Mouse (Mus musculus) gastrocnemius, postnatal 36 days (tissue): ENCODE results near the gene Lrrc8b. TPM values are rescaled to one million over a fixed set of nuclear protein-coding genes. Genes with fewer than 3 reads are reported as not detected.

Experiments
- DNase-seq, 2 experiments: peaks; one replicate each; pipeline ENCODE4 v3.0.0; 2022
- intact Hi-C: fragments of 180-260 bp; cut with DNase I; formaldehyde crosslinking; loops from one replicate; pipeline ENCODE4 v1.15.1; 2025
- total RNA-seq, 2 experiments: library from RNA; stranded (reverse); gene quantifications; 2 replicates each; pipeline ENCODE4 v1.2.3; 2021

Gene Lrrc8b
- total RNA-seq, 2 experiments from 2014 or later, result 1.6 TPM

GRCm38 (mm10) chr5:105472983-105473705 is 57.6 kb downstream of the Lrrc8b start:
- no peak for DNase-seq
- intact Hi-C loops, result no loop called here

GRCm38 (mm10) chr5:105477527-105477926 is 62.0 kb downstream of the Lrrc8b start:
- no peak for DNase-seq
- intact Hi-C loops, result no loop called here

DNA sequence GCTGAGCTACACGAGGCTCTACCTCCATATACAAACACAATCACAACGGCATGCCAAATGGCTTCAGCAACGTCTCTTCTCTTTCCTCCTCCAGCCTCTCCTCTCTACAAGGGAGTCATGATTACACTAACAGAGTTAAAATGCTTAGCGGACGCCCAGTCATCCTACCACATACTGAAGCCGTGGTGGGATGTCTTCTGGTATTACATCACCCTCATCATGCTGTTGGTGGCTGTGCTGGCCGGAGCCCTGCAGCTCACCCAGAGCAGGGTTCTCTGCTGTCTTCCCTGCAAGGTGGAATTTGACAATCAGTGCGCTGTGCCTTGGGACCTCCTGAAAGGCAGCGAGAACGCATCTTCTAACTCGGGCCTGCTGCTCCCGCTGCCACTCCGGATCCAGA is 64.1 kb downstream of the Lrrc8b start:
- intact Hi-C loops, result no loop called here
- no peak for DNase-seq

DNA sequence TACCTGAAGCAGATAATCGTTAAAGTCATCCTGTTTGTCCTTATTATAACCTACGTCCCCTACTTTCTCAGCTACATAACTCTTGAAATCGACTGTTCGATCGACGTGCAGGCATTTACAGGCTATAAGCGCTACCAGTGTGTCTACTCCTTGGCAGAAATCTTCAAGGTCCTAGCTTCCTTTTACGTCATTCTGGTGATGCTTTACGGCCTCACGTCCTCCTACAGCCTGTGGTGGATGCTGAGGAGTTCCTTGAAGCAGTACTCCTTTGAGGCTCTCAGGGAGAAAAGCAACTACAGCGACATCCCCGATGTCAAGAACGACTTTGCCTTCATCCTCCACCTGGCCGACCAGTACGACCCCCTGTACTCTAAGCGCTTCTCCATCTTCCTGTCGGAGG is 65.0 kb downstream of the Lrrc8b start:
- intact Hi-C loops, result no loop called here
- DNase-seq, result no peak

GRCm38 (mm10) chr5:105483632-105484031 is 68.1 kb downstream of the Lrrc8b start:
- intact Hi-C loops, result no loop called here
- DNase-seq, result no peak

DNA sequence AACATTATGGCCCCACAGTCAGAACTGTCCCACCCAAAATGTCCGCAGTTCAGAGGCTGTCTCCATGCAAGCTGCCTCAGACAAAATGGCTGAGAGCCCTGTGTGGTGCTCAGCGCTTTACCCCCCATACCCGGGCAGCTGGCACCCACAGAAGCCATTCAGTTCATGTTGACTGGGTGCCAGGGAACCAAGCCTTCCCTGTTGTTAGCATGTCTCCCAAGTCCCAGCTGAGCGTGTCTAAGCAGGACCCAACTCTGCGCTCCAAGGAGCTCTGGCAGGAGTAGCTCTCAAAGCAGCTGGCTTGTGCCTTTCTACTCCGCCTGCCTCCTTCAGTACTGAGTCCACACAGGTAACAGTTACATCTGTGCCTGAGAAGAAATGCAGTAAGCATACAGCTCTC is 68.7 kb downstream of the Lrrc8b start:
- no peak for DNase-seq
- intact Hi-C loops, result no loop called here

DNA sequence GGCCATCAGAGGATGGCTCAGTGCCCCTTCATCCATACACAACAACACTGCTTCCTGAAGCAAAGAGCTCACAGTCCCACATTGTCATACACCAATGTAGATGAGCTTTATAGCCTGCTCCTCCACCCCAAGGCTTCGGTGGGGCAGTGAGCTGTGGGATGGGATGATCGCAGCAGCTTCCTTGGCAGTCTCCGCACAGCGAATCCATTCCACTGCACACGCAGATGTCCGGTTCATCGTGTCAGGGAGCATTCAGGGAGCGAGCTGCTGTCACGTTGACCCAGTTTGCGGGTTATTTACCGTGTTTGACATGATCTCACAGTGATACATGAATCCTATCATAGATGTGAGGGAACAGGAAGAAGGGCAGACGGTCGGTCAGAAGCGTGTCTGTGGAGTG is 69.3 kb downstream of the Lrrc8b start:
- intact Hi-C loops, result no loop called here
- no peak for DNase-seq

DNA sequence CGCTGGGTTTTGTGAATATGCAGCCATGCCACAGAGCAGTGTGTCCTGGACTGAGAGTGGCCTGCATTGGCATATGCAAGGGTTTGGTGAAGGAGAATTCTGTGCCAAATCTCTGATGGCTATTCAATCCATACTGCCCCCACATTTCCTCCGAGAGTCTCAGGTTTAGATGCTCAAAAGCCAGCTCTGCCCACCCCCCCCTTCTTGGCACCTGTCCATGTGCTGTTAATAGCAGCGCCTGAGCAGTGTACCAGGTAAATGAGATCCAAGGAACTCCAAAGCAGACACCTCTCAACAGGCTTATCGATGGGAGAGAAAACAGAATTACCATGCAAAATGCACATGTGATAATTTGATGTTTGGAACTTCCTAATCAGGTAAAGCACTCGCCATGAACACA is 74.6 kb downstream of the Lrrc8b start:
- DNase-seq, result no peak
- intact Hi-C loops, result loop anchor here (5.0 kb wide), 1 partner anchor 73 kb away; the partner anchor contains the start of gene Lrrc8b

DNA sequence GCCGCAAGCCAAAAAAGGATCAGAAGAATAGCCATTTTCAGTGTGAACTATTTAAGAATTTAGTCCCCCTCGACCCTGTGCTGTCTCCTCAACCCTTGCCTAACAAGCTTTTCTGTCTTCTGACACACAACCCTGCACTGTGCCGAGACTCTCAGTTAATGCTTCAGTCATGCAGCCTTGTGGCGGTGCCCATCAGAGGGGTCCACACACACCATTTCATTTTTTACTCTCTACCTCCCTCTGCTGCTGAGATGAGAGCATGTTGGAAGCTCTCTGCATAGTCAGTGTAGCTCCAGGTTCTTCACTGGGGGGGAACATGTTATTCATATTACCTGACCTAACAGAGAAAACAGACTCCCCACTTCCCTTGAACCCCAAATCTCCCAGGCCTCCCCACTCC is 75.8 kb downstream of the Lrrc8b start:
- DNase-seq, result no peak
- intact Hi-C loops, result loop anchor here (5.0 kb wide), 1 partner anchor 74 kb away; the partner anchor contains the start of gene Lrrc8b

DNA sequence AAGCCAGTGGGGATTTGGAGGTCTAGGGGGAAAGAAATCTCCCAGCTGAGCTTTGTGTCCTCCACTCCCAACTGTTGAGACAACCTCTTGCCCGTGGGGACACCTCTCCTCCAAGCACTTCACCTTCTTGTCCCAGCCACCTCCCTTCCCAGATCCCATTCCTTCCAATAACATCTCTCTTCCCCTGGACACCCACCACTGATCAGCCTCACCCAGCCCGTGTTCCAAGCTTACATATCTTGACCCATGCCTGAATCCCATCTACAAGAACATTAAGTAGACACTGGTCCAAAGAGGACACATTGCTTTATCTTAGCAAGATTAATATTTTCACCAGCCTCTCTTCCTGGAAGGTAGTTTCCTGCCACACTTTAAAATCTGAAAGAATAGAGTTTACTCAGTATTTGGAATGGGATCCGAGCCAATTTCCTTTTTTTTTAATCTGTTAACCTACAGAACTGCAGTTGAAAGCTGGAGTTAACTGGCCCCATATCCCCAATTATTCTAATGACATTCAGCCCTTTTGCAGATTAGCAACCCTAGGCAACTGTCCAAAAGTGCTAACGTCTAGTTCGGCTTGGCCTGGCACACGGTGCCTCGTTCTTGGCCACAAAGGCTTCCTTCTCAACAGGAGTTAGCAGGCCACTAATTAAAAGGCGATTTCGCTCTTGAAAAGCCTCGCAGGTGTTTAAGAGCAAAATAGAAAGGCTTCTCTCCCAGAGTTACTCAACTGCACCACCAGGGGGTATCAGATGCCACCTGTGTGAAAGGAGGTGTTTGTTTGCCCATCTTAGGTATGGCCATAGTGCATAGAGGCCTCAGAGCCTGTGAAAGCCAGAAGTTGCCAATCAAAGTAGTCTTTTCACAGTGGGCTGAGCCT is 77.0 kb downstream of the Lrrc8b start:
- no peak for DNase-seq
- intact Hi-C loops, result loop anchor here (2.0 to 5.0 kb wide), 2 partner anchors 75 to 162 kb away; partner anchors contain the start of gene Lrrc8b

DNA sequence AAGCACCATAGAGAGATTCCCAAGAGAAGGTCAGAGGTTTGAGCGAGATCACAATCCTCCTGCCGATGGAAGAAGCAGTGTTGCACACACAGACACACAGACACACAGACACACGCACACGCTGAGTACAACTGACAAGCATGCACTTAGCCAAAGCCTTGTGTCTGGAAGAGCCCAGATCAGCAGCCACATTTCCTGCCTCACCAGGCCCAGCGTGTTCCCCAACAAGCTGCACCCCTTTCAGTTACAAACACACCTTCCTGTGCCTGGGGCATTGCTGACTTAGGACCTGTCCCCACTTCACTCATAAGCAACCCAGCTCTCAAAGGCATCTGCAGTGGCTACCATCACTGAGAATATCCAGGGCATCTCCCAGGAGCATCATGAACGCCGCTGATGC is 77.8 kb downstream of the Lrrc8b start:
- DNase-seq, result no peak
- intact Hi-C loops, result loop anchor here (2.0 to 5.0 kb wide), 2 partner anchors 76 to 161 kb away; partner anchors contain the start of gene Lrrc8b

DNA sequence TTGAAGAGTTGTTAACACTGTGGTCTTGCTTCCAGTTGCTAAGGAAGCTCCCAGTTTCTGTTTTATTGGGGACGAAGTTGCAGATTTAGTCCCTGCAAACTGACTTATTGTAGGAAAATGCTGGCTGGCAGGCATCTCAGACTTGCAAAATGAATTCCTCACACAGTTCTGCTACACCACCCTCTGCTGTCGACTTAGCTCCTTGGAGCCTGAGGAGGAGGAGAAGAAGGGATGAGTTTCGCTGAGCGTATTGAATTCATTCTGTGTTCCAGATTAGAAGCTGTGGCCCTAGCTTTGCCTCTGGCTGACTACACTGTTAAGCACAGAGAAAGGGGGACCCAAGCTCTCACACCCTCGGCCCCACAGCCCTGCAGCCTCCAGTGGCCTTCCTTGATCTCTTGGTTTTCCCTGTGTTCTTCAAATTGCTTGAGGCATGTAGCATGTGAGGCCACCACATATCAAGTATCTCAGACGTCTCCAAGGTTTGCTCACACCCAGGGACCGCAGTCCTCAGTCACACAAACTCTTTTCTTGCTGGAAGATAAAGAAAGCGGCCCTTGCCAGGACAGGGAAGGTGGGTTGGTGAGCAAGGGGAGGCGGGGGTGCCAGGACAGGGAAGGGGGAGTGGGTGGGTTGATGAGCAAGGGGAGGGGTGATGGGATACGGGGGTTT is 78.8 kb downstream of the Lrrc8b start:
- intact Hi-C loops, result loop anchor here (5.0 kb wide), 1 partner anchor 77 kb away; the partner anchor contains the start of gene Lrrc8b
- DNase-seq, result no peak

GRCm38 (mm10) chr5:105494918-105495901 is 79.6 kb downstream of the Lrrc8b start:
- intact Hi-C loops, result loop anchor here (5.0 kb wide), 1 partner anchor 78 kb away; the partner anchor contains the start of gene Lrrc8b
- DNase-seq, result peak; percentile 65 to 73

DNA sequence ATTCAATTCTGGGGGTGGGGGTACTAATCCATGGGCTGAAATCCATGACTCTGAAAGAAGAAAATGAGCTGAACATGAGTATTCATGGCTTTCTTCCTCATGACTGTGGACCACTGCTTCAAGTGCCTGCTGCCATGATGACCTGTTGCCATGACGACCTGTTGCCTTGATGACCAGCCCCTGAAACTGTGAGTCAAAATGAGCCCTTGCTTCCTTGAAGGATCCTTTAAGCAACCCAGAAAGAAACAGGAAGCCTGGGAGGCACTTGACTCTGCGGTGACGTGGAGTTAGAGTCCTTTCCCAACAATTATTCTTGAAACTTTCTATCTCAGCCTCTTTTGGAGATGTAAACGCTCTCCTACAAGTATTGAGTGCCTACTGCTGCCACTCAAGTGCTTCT is 80.6 kb downstream of the Lrrc8b start:
- DNase-seq, result no peak
- intact Hi-C loops, result no loop called here

GRCm38 (mm10) chr5:105496586-105496985 is 81.0 kb downstream of the Lrrc8b start:
- intact Hi-C loops, result no loop called here
- DNase-seq, result no peak

GRCm38 (mm10) chr5:105498429-105499000 is 82.9 kb downstream of the Lrrc8b start:
- intact Hi-C loops, result no loop called here
- DNase-seq, result no peak

- no peak for DNase-seq
- intact Hi-C loops, result no loop called here
Observed at GRCm38 (mm10) chr5:105499396-105499795, 83.8 kb downstream of the Lrrc8b start.

DNA sequence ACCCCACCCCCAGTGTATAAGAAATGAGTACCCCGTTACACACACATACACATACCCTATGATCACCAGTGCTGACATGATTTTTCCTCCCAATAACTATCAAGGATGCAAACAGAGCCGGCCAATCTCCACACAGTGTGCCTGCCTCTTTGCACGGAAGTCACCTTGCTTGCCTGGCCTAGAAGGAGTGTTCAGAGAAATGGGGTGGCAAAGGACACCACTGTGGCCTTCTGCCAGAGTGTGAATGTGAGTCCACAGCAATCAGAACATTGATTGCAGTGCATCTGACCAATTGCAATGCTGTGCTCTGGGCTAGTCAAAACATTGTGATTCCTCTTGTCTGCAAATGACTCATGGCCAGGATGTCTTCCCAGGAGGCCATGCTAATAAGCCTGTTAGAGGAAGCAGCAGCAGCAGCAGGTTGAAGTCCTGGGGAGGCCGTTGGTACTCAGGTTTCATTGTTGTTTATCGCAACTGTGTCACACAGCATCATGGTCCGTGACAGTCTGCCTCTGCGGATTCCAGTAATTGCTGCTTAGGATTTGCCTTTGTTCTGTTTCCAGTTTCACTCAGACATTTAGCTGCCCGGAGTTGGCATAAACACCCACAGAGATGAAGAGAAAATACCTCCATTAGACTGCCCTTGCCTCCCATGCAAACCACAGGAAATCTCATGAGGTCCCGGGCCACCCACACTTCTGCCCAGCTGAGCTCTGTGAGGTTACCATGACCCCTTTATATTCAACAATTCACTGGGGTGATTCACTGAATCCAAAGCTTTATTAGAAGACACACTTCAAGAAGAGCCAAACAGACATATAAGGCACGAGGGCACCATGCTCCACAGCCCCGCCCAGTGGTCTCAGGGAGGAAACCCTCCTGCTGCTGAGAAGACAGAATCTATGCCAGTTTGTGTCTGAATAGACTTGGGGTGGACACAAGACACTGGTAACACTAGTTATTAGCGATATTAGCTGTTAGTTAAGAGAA is 84.9 kb downstream of the Lrrc8b start:
- intact Hi-C loops, result no loop called here
- DNase-seq, result no peak
